Mouse (Mus musculus): ENCODE measurements around the gene Ssr3. TPM values are rescaled to one million over a fixed set of nuclear protein-coding genes. Genes with fewer than 3 reads are reported as not detected.

Ssr3 gene
- 73.5 TPM for polyA plus RNA-seq (2017; shearing (Covaris generic))

GRCm38 (mm10) chr3:65392421-65392817 is at the start of gene Ssr3:
Gene Ssr3, minus strand, starts transcription at chr3:65392623.

Other genes starting within 250 kb of the Ssr3 start
- 17.9 TPM for gene Tiparp, start 135.8 kb upstream of the Ssr3 start, polyA plus RNA-seq (2017; shearing (Covaris generic))